Mouse (Mus musculus) CH12.LX (cell line): ENCODE measurements around the gene Igsf21. TPM values are rescaled to one million over a fixed set of nuclear protein-coding genes. Genes with fewer than 3 reads are reported as not detected.

Experiments
- DNase-seq: peaks from one replicate; pipeline ENCODE4 v3.0.0-alpha.2; 2013; ENCODE audit errors: extremely low read depth
- H3K27ac ChIP-seq: 2 replicates; pipeline ENCODE4 v1.5.1; 2012; ENCODE audit warnings: low read depth, mild to moderate bottlenecking, control low read depth, moderate library complexity; ENCODE audit not compliant: insufficient read depth
- H3K27me3 ChIP-seq: replicated peaks from 2 replicates; pipeline ENCODE3; 2012; ENCODE audit warnings: inconsistent platforms
- H3K36me3 ChIP-seq, 2 experiments: replicated peaks in 1 of 2; 2 replicates each; pipeline versions ENCODE3 to v1.6.1; 2012; ENCODE audit warnings: inconsistent platforms in 1 of 2, low read length in 1 of 2, mild to moderate bottlenecking in 1 of 2, mixed read lengths in 1 of 2, moderate library complexity in 1 of 2; ENCODE audit not compliant: control insufficient read depth in 1 of 2, insufficient read depth in 1 of 2
- H3K4me1 ChIP-seq, 2 experiments: 2 replicates each; pipeline ENCODE4 v1.6.1; 2012; ENCODE audit warnings: inconsistent platforms in 1 of 2, moderate library complexity in 1 of 2; ENCODE audit not compliant: insufficient read depth in 2 of 2, control insufficient read depth in 1 of 2
- H3K4me2 ChIP-seq: 2 replicates; pipeline ENCODE4 v1.6.1; 2012; ENCODE audit warnings: low read depth, mild to moderate bottlenecking, control low read depth; ENCODE audit not compliant: poor library complexity, insufficient read depth, severe bottlenecking
- H3K4me3 ChIP-seq, 3 experiments: fragments of 150-350 bp in 1 of 3; sonication (generic) in 1 of 3; replicated peaks in 1 of 3; 2 replicates each; pipeline versions ENCODE3 to v1.5.1; 2011 to 2012; ENCODE audit warnings: low read depth in 2 of 3, low read length in 2 of 3, mild to moderate bottlenecking in 2 of 3, moderate library complexity in 2 of 3, control low read depth in 1 of 3, improper control_type of control experiment in 1 of 3, inconsistent platforms in 1 of 3, mixed read lengths in 1 of 3; ENCODE audit not compliant: poor library complexity in 1 of 3
- H3K79me2 ChIP-seq: replicated peaks from 2 replicates; pipeline ENCODE4 v1.6.1; 2012; ENCODE audit warnings: mild to moderate bottlenecking, moderate library complexity; ENCODE audit not compliant: control insufficient read depth, poor library complexity, insufficient read depth, severe bottlenecking; ENCODE audit errors: extremely low read depth
- H3K9ac ChIP-seq: 2 replicates; pipeline ENCODE4 v1.6.1; 2012; ENCODE audit warnings: low read depth, mild to moderate bottlenecking, control low read depth, moderate library complexity; ENCODE audit not compliant: insufficient read depth
- H3K9me3 ChIP-seq: replicated peaks from 2 replicates; pipeline ENCODE3; 2012; ENCODE audit warnings: low read length, inconsistent platforms, mixed read lengths
- BHLHE40 ChIP-seq: IDR thresholded peaks from 2 replicates; pipeline ENCODE4 v1.6.1; 2011; ENCODE audit warnings: mild to moderate bottlenecking, low read depth, low read length, improper control_type of control experiment
- CHD2 ChIP-seq: IDR thresholded peaks from 2 replicates; pipeline ENCODE4 v1.6.1; 2011; ENCODE audit warnings: low read length, improper control_type of control experiment
- ELF1 ChIP-seq: IDR thresholded peaks from 2 replicates; pipeline ENCODE4 v1.6.1; 2014; ENCODE audit warnings: low read depth, mild to moderate bottlenecking, inconsistent platforms, low read length, improper control_type of control experiment
- EP300 ChIP-seq: IDR thresholded peaks from 2 replicates; pipeline ENCODE4 v1.6.1; 2011; ENCODE audit warnings: low read length, improper control_type of control experiment
- ETS1 ChIP-seq: conservative IDR thresholded peaks from 2 replicates; pipeline ENCODE4 v1.6.1; 2012; ENCODE audit warnings: low read depth, mild to moderate bottlenecking, inconsistent platforms, low read length, improper control_type of control experiment, moderate library complexity
- JUN ChIP-seq: IDR thresholded peaks from 2 replicates; pipeline ENCODE4 v1.6.1; 2011; ENCODE audit warnings: low read depth, mild to moderate bottlenecking, low read length, improper control_type of control experiment, moderate library complexity; ENCODE audit not compliant: insufficient read depth
- JUND ChIP-seq: conservative IDR thresholded peaks from 2 replicates; pipeline ENCODE4 v1.6.1; 2011; ENCODE audit warnings: low read depth, low read length, improper control_type of control experiment
- KAT2A ChIP-seq: IDR thresholded peaks from 2 replicates; pipeline ENCODE4 v1.6.1; 2012; ENCODE audit warnings: low read length, improper control_type of control experiment, inconsistent platforms; ENCODE audit not compliant: insufficient replicate concordance
- MAFK ChIP-seq: IDR thresholded peaks from 2 replicates; pipeline ENCODE4 v1.6.1; 2011; ENCODE audit warnings: low read length, improper control_type of control experiment; ENCODE audit not compliant: insufficient replicate concordance
- MAX ChIP-seq: IDR thresholded peaks from 2 replicates; pipeline ENCODE4 v1.6.1; 2011; ENCODE audit warnings: low read length, improper control_type of control experiment
- MAZ ChIP-seq: IDR thresholded peaks from 2 replicates; pipeline ENCODE4 v1.6.1; 2012; ENCODE audit warnings: low read depth, mild to moderate bottlenecking, inconsistent platforms, low read length, improper control_type of control experiment, moderate library complexity
- MXI1 ChIP-seq: IDR thresholded peaks from 2 replicates; pipeline ENCODE4 v1.6.1; 2011; ENCODE audit warnings: mild to moderate bottlenecking, low read depth, low read length, improper control_type of control experiment
- PAX5 ChIP-seq: IDR thresholded peaks from 2 replicates; pipeline ENCODE4 v1.6.1; 2012; ENCODE audit warnings: low read length, inconsistent platforms, mixed read lengths
- POLR2A ChIP-seq: IDR thresholded peaks from 2 replicates; pipeline ENCODE4 v1.6.1; 2011; ENCODE audit warnings: low read depth, mild to moderate bottlenecking, improper control_type of control experiment, low read length
- POLR2AphosphoS2 ChIP-seq: IDR thresholded peaks from 2 replicates; pipeline ENCODE4 v1.6.1; 2011; ENCODE audit warnings: low read depth, low read length, improper control_type of control experiment
- RAD21 ChIP-seq: IDR thresholded peaks from 2 replicates; pipeline ENCODE4 v1.6.1; 2011; ENCODE audit warnings: low read depth, mild to moderate bottlenecking, low read length, improper control_type of control experiment, moderate library complexity
- RCOR1 ChIP-seq: conservative IDR thresholded peaks from 2 replicates; pipeline ENCODE4 v1.6.1; 2012; ENCODE audit warnings: low read depth, mild to moderate bottlenecking, inconsistent platforms, low read length, improper control_type of control experiment
- SIN3A ChIP-seq: IDR thresholded peaks from 2 replicates; pipeline ENCODE4 v1.6.1; 2012; ENCODE audit warnings: low read length, improper control_type of control experiment, inconsistent platforms
- SMC3 ChIP-seq: IDR thresholded peaks from 2 replicates; pipeline ENCODE4 v1.6.1; 2011; ENCODE audit warnings: low read depth, low read length, improper control_type of control experiment
- USF1 ChIP-seq: IDR thresholded peaks from 2 replicates; pipeline ENCODE4 v1.6.1; 2014; ENCODE audit warnings: low read depth, mild to moderate bottlenecking, inconsistent platforms, low read length, improper control_type of control experiment
- ZC3H11A ChIP-seq: IDR thresholded peaks from 2 replicates; pipeline ENCODE4 v1.6.1; 2012; ENCODE audit warnings: low read depth, mild to moderate bottlenecking, inconsistent platforms, low read length, improper control_type of control experiment
- ZKSCAN1 ChIP-seq: IDR thresholded peaks from 2 replicates; pipeline ENCODE4 v1.6.1; 2012; ENCODE audit warnings: low read depth, inconsistent platforms, low read length, improper control_type of control experiment, borderline replicate concordance
- ZMIZ1 ChIP-seq: IDR thresholded peaks from 2 replicates; pipeline ENCODE4 v1.6.1; 2012; ENCODE audit warnings: low read depth, mild to moderate bottlenecking, inconsistent platforms, low read length, improper control_type of control experiment
- dilution Hi-C: fragments of 300-500 bp; cut with MboI; formaldehyde crosslinking; loops from 2 replicates; pipeline ENCODE4 v1.14.3; 2020; ENCODE audit warnings: low sequenced_read_pairs; ENCODE audit not compliant: extremely low pct_unique_long_range_greater_than_20kb, extremely low pct_ligation_motif_present
- in situ Hi-C: fragments of 300-500 bp; cut with MboI; formaldehyde crosslinking; loops from 3 replicates; pipeline ENCODE4 v1.14.3; 2019; ENCODE audit warnings: low sequenced_read_pairs, low pct_ligation_motif_present, low pct_unique_long_range_greater_than_20kb, mixed read lengths
- polyA plus RNA-seq: library from polyadenylated mRNA; unstranded; fragments of >175 nt; gene quantifications from 2 replicates; pipeline ENCODE4 v1.2.1, GENCODE M21; 2012; ENCODE audit warnings: low read depth; ENCODE audit not compliant: insufficient read length
- total RNA-seq, 2 experiments: library from RNA; depleted of rRNA; stranded (reverse); fragments of 300-350 nt in 1 of 2; fragments of >200 nt in 1 of 2; gene quantifications; 2 replicates each; pipeline ENCODE4 v1.2.3; 2012 to 2014

Gene Igsf21
- total and polyA plus RNA-seq, 3 experiments = not detected

GRCm38 (mm10) chr4:140000911-140001310 lies 245.7 kb downstream of the Igsf21 start:
- Histone ChIP-seq H3K27ac (no peak overlapping the region), H3K27me3 (no peaks in the 10 kb centered on the region), H3K9ac (no peak overlapping the region), H3K9me3 (peaks cover 80% of the 10 kb centered on the region), H3K79me2 (no peaks in the 10 kb centered on the region), H3K36me3 (no peaks in the 10 kb centered on the region), H3K4me2 (no peak overlapping the region), H3K4me3 (no peak overlapping the region), H3K4me1 (no peaks in the 10 kb centered on the region)
- dilution Hi-C loops = no loop called here
- in situ Hi-C loops = no loop called here
- DNase-seq = no peak
- TF ChIP-seq MAX (no peak), POLR2A (no peak), ZC3H11A (no peak), BHLHE40 (no peak), SMC3 (no peak), ELF1 (no peak), SIN3A (no peak)

GRCm38 (mm10) chr4:139999033-139999432 lies 247.6 kb downstream of the Igsf21 start:
- Histone ChIP-seq H3K9me3 (peaks cover 80% of the 10 kb centered on the region), H3K36me3 (no peaks in the 10 kb centered on the region), H3K27me3 (no peaks in the 10 kb centered on the region), H3K27ac (no peak overlapping the region), H3K79me2 (no peaks in the 10 kb centered on the region), H3K4me3 (no peak overlapping the region), H3K4me1 (no peaks in the 10 kb centered on the region), H3K9ac (no peak overlapping the region), H3K4me2 (no peak overlapping the region)
- in situ Hi-C loops (no loop called here), dilution Hi-C loops (no loop called here)
- TF ChIP-seq POLR2AphosphoS2 (no peak), RAD21 (no peak), USF1 (no peak), MXI1 (no peak), MAZ (no peak), KAT2A (no peak)
- DNase-seq = no peak

GRCm38 (mm10) chr4:139995659-139996058 lies 250.9 kb downstream of the Igsf21 start:
- Histone ChIP-seq H3K9me3 (peaks cover 63% of the 10 kb centered on the region), H3K27ac (no peak overlapping the region), H3K4me1 (no peaks in the 10 kb centered on the region), H3K4me2 (no peak overlapping the region), H3K79me2 (no peaks in the 10 kb centered on the region), H3K9ac (no peak overlapping the region), H3K36me3 (no peaks in the 10 kb centered on the region), H3K4me3 (no peak overlapping the region), H3K27me3 (no peaks in the 10 kb centered on the region)
- in situ Hi-C loops (no loop called here), dilution Hi-C loops (no loop called here)
- no peak for DNase-seq
- TF ChIP-seq ZC3H11A (no peak), MAZ (no peak), ZMIZ1 (no peak), ZKSCAN1 (no peak), MXI1 (no peak), PAX5 (no peak), POLR2A (no peak), CHD2 (no peak), MAFK (no peak), JUN (no peak), ETS1 (no peak), SMC3 (no peak), JUND (no peak), RCOR1 (no peak), BHLHE40 (no peak), SIN3A (no peak), POLR2AphosphoS2 (no peak), ELF1 (no peak), EP300 (no peak)
